In the genomic region with DNA sequence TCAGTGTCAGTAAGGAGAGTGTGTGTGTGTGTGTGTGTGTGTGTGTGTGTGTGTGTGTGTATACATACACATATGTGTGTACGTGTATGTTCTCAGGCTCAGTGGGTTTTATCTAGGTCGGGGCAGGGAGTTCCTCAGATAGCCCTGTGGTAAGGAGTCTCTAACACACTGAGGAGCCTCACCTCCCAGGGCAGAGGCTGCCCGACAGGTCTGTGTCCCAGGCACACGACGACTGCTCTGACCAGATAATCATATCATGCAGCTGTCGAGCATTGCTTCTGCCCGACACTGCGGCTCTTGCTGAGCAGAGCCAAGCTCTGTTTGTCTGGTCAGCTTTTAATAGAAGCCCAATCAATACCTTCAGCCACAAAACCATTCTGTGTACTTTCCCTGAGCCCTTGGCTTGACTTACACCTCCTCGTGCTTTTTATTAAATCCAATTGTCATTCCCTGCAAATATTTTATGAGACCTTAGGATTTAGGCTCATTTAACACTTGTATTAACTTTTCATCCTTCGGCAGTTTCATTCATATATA, we compare ENCODE assay signal across 14 mouse cellular contexts. TPM values are rescaled to one million over a fixed set of nuclear protein-coding genes. Genes with fewer than 3 reads are reported as not detected.
DNase-seq lines count a peak whose midpoint lies in the region; ATAC-seq and TF ChIP-seq lines count a peak whose summit lies in the region.
"Had no signal": no experiment of that assay in that cellular context is flagged by ENCODE, and none has a peak within 500 bp of the region (broad histone marks: within the 10 kb centered on the region; RNA-seq: fewer than 3 reads in every experiment).

No protein-coding gene starts in this region.

- H3K4me2 ChIP-seq in stomach, embryonic 14.5 days (replicated peaks; ENCODE audit: low read depth, low read length), result no peak overlapping the region
- no peak overlapping the region for H3K4me2 ChIP-seq in stomach, postnatal 0 days (replicated peaks; ENCODE audit: low read depth)
- no peak overlapping the region for H3K4me2 ChIP-seq in intestine, postnatal 0 days (replicated peaks; ENCODE audit: low read depth)
- H3K4me2 ChIP-seq in neural tube, embryonic 15.5 days, result no peak overlapping the region
- H3K4me2 ChIP-seq: midbrain, embryonic 12.5 days had no signal

- DNase-seq in stomach, postnatal 0 days (ENCODE audit: low spot score), result no peak
- DNase-seq: cerebellum, adult 18-20 months; lung, adult 2 months; right cerebral cortex, postnatal 25 days; thymus, postnatal 4 days had no signal

- TF ChIP-seq EP300 in stomach, postnatal 0 days (optimal IDR thresholded peaks at IDR 0.05), result no peak

- H3K9me3 ChIP-seq in stomach, embryonic 14.5 days (ENCODE audit: control insufficient read depth, low read depth, low read length), result no peaks in the 10 kb centered on the region
- H3K9me3 ChIP-seq in stomach, postnatal 0 days (ENCODE audit: control insufficient read depth, low read length), result no peaks in the 10 kb centered on the region
- H3K9me3 ChIP-seq in intestine, postnatal 0 days (ENCODE audit: control insufficient read depth), result no peaks in the 10 kb centered on the region
- H3K9me3 ChIP-seq in neural tube, embryonic 15.5 days (replicated peaks), result no peaks in the 10 kb centered on the region
- H3K9me3 ChIP-seq: G1E; midbrain, embryonic 12.5 days had no signal

- 70% methylated on average over 10 of the region's 10 CpGs for WGBS in stomach, embryonic 14.5 days
- WGBS in stomach, postnatal 0 days, result 64% methylated on average over 10 of the region's 10 CpGs
- WGBS in intestine, postnatal 0 days, result 39% methylated on average over 10 of the region's 10 CpGs
- WGBS in neural tube, embryonic 15.5 days, result 84% methylated on average over 10 of the region's 10 CpGs

- H3K4me3 ChIP-seq in stomach, embryonic 14.5 days (ENCODE audit: low read depth, low read length), result no peak overlapping the region
- no peak overlapping the region for H3K4me3 ChIP-seq in stomach, postnatal 0 days (ENCODE audit: low read depth, low read length)
- H3K4me3 ChIP-seq in intestine, postnatal 0 days (ENCODE audit: low read depth, low read length), result no peak overlapping the region
- H3K4me3 ChIP-seq in neural tube, embryonic 15.5 days (replicated peaks), result no peak overlapping the region
- H3K4me3 ChIP-seq: midbrain, embryonic 12.5 days had no signal

- H3K9ac ChIP-seq in stomach, embryonic 14.5 days (replicated peaks; ENCODE audit: low read depth, low read length), result no peak overlapping the region
- H3K9ac ChIP-seq in stomach, postnatal 0 days (ENCODE audit: low read length), result no peak overlapping the region
- no peak overlapping the region for H3K9ac ChIP-seq in intestine, postnatal 0 days (ENCODE audit: low read depth, low read length)
- no peak overlapping the region for H3K9ac ChIP-seq in neural tube, embryonic 15.5 days (replicated peaks)
- H3K9ac ChIP-seq: midbrain, embryonic 12.5 days had no signal

- no peaks in the 10 kb centered on the region for H3K36me3 ChIP-seq in stomach, embryonic 14.5 days (ENCODE audit: control insufficient read depth, insufficient read depth, low read length)
- H3K36me3 ChIP-seq in stomach, postnatal 0 days (ENCODE audit: control insufficient read depth, insufficient read depth, low read length), result no peaks in the 10 kb centered on the region; the same call in 1 of the 2 replicates
- peaks cover 23% of the 10 kb centered on the region; the same call in 1 of the 2 replicates for H3K36me3 ChIP-seq in intestine, postnatal 0 days (ENCODE audit: control insufficient read depth, insufficient read depth)
- peaks cover 46% of the 10 kb centered on the region for H3K36me3 ChIP-seq in neural tube, embryonic 15.5 days
- H3K36me3 ChIP-seq: G1E had no signal

- H3K27me3 ChIP-seq in stomach, embryonic 14.5 days (ENCODE audit: control insufficient read depth, insufficient read depth, low read length), result no peaks in the 10 kb centered on the region
- no peaks in the 10 kb centered on the region for H3K27me3 ChIP-seq in stomach, postnatal 0 days (ENCODE audit: control insufficient read depth, insufficient read depth, low read length)
- H3K27me3 ChIP-seq in intestine, postnatal 0 days (replicated peaks; ENCODE audit: control insufficient read depth, insufficient read depth, low read length), result no peaks in the 10 kb centered on the region
- no peaks in the 10 kb centered on the region for H3K27me3 ChIP-seq in neural tube, embryonic 15.5 days (replicated peaks)
- H3K27me3 ChIP-seq: midbrain, embryonic 12.5 days had no signal

- no peak overlapping the region for H3K27ac ChIP-seq in stomach, embryonic 14.5 days (ENCODE audit: low read length)
- no peak overlapping the region for H3K27ac ChIP-seq in stomach, postnatal 0 days (replicated peaks)
- H3K27ac ChIP-seq in intestine, postnatal 0 days (ENCODE audit: low read depth, low read length), result peak overlapping the region; percentile 60
- no peak overlapping the region for H3K27ac ChIP-seq in neural tube, embryonic 15.5 days (replicated peaks)
- H3K27ac ChIP-seq: midbrain, embryonic 12.5 days had no signal

- H3K4me1 ChIP-seq in stomach, embryonic 14.5 days (ENCODE audit: control insufficient read depth, insufficient read depth, low read length), result peaks cover 8% of the 10 kb centered on the region; the same call in 1 of the 2 replicates
- no peaks in the 10 kb centered on the region for H3K4me1 ChIP-seq in stomach, postnatal 0 days (replicated peaks; ENCODE audit: control insufficient read depth, insufficient read depth)
- H3K4me1 ChIP-seq in intestine, postnatal 0 days (replicated peaks; ENCODE audit: control insufficient read depth, insufficient read depth, low read length), result no peaks in the 10 kb centered on the region; the same call in 1 of the 2 replicates
- no peaks in the 10 kb centered on the region for H3K4me1 ChIP-seq in neural tube, embryonic 15.5 days
- H3K4me1 ChIP-seq: midbrain, embryonic 12.5 days had no signal

- TF ChIP-seq CTCF in stomach, postnatal 0 days (IDR thresholded peaks at IDR 0.05; ENCODE audit: low read depth), result no peak
- TF ChIP-seq CTCF in intestine, postnatal 0 days (IDR thresholded peaks at IDR 0.05; ENCODE audit: low read depth), result no peak

- peak; percentile 50; the same call in 1 of the 2 replicates for ATAC-seq in stomach, embryonic 14.5 days (ENCODE audit: insufficient number of reproducible peaks, insufficient read depth, low FRiP score, low read depth)
- no peak for ATAC-seq in stomach, postnatal 0 days (ENCODE audit: low FRiP score, low TSS enrichment)
- peak; percentile 35; the same call in 1 of the 2 replicates for ATAC-seq in intestine, postnatal 0 days
- ATAC-seq in megakaryocyte, adult 5-6 weeks (ENCODE audit: poor library complexity, severe bottlenecking), result peak; percentile 45
- ATAC-seq in granulocyte monocyte progenitor cell, adult 5-6 weeks (replicated peaks; ENCODE audit: poor library complexity, severe bottlenecking), result no peak
- no peak for ATAC-seq in neural tube, embryonic 15.5 days (ENCODE audit: low FRiP score)
- no peak for ATAC-seq in activated CD4-positive, CD25-positive, alpha-beta regulatory T cell, adult 4 months
- ATAC-seq: hindbrain, embryonic 16.5 days had no signal

RNA-seq across cellular contexts. Expression of a gene that starts 33.2 kb away (rescaled TPM):
- polyA plus RNA-seq in stomach, embryonic 14.5 days (2014; fragmentation: Nextera tagmentation; extraction: Ambion mirVana), result 20.4 and 24.7 TPM in 2 replicates
- polyA plus RNA-seq in stomach, postnatal 0 days (2015; fragmentation: Nextera tagmentation; extraction: Ambion mirVana), result 20.1 and 20.9 TPM in 2 replicates
- 17.2 and 21.2 TPM in 2 replicates for polyA plus RNA-seq in intestine, postnatal 0 days (2015; fragmentation: Nextera tagmentation; extraction: Ambion mirVana)
- total RNA-seq in megakaryocyte, adult 5-6 weeks (2015), result 20.3 and 38.8 TPM in 2 replicates
- 10.5 and 15.2 TPM in 2 replicates for total RNA-seq in megakaryocyte, adult 5-6 weeks (2017)
- total RNA-seq in granulocyte monocyte progenitor cell, adult 5-6 weeks (2014; fragmentation: Nextera tagmentation), result 15.8 and 21.4 TPM in 2 replicates
- 2.2 and 5.0 TPM in 2 replicates for total RNA-seq in granulocyte monocyte progenitor cell, adult 5-6 weeks (2017)
- 33.4 and 38.3 TPM in 2 replicates for polyA plus RNA-seq in neural tube, embryonic 15.5 days (2015; fragmentation: Nextera tagmentation; extraction: Ambion mirVana)
- polyA plus RNA-seq in activated CD4-positive, CD25-positive, alpha-beta regulatory T cell, adult 4 months (2017; shearing (Covaris generic)), result 10 to 100 TPM; 24.5 to 25.5 TPM

Comparison
In these comparisons a context has a peak if more than half of its experiments do, and no peak if none do; other contexts are left out.
1. ATAC-seq: peak in stomach, embryonic 14.5 days (single experiment), intestine, postnatal 0 days (single experiment) and megakaryocyte, adult 5-6 weeks (single experiment); none in stomach, postnatal 0 days (single experiment), granulocyte monocyte progenitor cell, adult 5-6 weeks (single experiment), neural tube, embryonic 15.5 days (single experiment) and activated CD4-positive, CD25-positive, alpha-beta regulatory T cell, adult 4 months (single experiment).